Mouse (Mus musculus): ENCODE results near the gene Pgpep1. TPM values are rescaled to one million over a fixed set of nuclear protein-coding genes. Genes with fewer than 3 reads are reported as not detected.

Pgpep1 gene
- polyA plus RNA-seq, 3 experiments from 2014 or later: 3.8 to 6.4 (median 4.8) TPM

DNA sequence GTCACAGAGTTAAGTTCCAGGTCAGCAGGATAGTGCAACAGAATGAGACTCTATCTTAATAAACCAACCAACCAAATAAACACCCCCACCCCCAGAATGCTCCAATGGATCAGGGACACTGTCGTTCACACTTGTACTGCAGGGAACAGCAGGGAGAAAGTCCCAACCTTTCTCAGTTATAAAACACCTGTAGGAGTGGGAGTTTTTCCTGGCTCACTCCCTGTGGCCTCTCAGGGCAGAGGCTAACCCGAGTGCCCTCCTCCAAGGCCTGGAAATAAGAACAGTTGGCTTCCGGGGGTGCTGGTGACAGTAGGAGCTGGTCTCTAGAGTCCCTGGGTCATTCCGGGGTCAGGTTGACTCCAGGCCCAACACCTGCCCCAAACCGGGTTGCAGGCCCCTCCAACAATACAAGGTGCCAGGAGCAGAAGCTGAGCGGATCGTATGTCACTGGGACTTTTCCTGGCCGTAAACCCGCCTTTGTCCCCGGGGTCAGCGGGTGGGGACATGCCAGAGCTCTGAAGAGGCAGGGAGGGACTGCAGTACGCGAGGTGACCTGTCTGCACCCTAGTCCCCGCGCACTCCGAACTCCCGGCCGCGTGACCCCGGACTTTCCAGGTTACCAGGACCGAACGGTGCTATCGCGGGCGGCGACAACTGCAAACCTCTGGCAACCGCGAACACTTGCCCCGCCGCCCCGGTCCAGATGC, 1.1 kb downstream of the Pgpep1 start:
- ATAC-seq: no peak

DNA sequence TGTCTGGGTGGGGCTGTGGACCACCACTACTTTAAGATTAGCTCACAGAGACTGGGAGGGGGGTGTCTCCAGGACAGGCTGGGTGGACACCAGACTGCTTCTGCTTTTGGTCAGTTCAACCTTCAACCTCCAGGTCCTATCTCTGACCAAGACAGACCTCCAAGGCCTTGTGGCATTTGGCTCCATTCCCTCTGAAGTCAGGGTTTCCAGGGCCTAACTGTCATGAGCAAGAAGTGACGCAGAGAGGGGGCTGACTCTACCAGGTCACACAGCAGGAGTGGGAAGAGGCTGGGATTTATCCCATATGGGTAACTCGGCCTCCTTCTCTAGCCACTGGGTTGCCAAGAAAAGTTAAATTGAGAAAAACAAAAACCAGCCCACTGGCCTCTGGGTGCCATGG, 2.4 kb downstream of the Pgpep1 start:
- no peak for ATAC-seq

DNA sequence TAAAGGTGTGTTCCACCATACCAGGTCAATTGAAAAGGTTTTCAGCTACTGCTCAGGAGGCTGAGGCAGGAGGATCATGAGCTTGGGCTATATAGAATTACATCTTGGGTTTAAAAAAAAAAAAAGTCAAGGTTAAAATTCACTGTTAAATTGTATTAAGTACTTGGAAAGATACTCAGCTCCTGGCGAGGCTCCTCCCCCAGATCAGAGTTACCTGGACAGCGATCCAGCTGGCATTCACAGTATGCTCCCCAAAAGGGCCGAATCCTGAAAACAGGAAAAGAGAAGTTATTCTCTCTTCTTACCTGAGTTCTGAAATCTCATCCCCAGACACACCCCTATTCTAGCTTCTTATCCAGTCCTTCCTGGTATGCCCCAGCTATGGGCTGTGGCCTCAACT, 3.0 kb downstream of the Pgpep1 start:
- no peak for ATAC-seq

DNA sequence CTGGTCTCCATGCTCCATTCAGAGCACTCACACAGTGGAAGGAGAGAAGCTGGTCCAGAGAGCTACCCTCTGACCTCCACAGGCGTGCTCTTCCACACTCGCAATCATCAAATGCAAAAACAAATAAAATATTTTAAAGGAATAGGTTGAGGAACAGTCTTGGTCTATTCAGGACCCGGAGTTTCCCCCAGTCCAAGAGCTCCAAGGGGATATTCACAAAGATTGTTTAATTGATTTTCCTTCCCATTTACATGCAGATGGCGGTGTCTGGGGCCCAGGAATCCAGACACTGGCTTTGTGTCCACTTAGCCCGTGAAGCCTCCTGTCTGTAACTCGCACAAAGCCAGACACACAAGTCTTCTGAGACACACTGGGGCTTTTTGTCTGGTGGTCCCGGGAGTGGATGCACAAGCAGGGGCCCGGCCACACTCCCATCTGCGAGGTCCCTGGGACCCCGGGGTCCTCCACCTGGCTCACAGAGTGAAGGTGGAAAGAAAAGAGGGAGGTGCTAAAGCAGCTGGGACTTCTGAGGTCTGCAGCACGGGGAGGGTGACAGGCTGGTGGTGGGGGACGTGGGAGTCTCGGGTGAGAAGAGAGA, 3.9 kb downstream of the Pgpep1 start:
- ATAC-seq: no peak

DNA sequence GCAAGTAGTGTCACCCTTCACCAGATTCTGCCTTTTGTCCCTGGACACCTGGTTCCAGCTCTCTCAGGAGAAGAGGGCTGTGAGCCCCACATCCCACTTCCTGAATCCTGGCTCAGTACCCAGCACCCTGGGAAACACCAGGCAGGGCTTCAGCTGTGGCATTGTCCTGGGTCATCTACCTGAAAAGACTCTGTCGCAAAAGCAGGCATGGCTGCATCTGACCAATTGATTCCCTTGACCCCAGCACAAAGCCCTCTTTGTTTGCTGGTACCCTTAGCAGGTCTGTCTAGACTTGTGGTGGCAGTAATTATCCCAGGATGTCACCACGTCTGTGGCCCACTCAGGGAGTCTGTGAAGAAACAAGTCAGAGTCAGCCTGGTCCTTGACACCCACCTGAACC, 4.7 kb downstream of the Pgpep1 start:
- no peak for ATAC-seq

DNA sequence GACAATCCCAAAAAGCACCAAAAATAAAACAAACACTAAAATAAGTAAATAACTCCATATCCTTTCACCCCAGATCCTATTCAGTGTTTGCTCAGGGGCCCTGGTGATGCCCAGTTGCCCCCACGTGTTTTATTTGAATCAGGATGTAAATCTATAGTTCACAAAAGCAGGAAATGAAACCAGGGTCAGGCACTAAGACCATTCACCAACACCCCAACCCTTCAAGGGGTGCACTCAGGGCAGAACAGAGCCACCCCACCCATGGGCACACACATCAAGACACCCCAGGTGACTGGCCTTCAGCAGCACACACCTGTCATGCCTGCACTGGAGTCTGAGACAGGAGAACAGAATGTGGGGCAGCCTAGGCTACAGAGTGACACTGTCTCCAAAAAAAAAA, 6.1 kb downstream of the Pgpep1 start:
- no peak for ATAC-seq

DNA sequence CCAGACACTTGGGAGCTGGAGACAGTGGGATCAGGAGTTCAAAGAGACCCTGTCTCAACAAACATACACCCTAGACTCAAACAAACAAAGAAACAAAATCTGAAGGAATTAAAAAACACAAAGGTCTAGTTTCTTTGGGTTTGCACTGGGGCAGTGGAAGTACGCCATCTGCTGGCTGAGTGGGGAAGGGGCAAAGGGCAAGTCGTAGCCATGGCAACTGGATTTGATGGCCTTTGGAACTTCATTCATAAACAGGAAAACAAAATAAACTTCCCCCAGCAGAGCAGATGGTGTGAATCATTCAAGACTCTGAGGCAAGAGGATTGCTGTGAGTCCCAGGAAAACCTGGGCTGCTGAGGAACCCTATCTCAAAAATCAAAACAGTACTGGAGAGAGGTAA, 7.0 kb downstream of the Pgpep1 start:
- ATAC-seq: peak; percentile 48

DNA sequence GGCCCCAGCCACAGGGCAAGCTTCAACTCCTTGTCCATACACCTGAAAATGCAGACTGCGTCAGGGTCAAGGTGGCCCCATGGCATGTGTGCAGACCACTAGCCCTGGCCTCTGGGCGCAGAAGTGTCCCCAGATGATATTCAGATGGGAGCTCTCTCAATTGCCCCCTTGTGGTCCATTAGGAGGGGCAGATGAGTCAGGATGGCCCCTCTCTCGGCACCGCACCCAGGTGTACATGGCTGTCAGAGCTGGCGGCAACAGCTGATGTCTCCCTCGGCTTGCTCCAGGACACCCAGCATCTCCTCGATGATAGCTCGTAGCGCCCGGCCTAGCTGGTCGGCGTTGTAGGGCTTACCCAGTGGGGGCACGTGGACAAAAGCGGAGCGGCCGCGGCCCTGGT, 9.8 kb downstream of the Pgpep1 start:
- no peak for ATAC-seq

DNA sequence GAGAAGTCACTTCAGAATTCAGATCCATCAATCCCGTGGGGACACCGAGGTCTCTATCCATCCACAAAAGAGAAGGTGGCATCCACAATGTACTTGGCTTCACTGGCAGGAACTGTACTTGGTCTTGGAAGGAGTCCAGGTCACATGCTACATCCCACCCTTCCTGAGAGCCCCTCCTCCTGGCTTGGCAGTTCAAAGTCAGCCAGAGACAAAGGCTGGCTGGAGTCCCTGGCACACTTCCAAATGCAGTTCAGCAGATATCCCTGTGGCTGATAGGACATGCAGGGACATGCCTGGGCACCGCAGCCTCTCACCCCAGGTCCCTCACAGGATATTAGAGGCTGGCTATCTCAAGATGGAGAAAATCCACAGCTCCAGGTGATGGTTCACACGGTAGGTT, 10.9 kb downstream of the Pgpep1 start:
- ATAC-seq: no peak

DNA sequence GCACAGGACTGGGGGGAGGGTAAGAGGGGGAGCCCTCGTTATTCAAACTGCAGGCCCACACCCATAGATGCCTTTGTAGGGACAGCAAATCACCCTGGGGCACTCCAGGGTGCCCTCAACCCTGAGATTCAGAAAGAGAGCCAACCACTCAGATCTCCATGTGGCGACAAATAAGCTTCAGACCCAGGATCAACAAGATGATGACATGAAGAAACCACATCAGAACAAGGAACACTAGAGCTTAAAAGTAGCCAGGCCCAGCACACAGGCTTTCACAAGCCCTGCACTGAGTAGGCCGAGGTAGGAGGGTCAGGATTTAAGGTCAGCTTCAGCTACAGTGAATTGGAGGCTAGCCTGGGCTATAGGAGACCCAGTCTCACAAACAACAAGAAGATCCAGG, 11.3 kb downstream of the Pgpep1 start:
- no peak for ATAC-seq

DNA sequence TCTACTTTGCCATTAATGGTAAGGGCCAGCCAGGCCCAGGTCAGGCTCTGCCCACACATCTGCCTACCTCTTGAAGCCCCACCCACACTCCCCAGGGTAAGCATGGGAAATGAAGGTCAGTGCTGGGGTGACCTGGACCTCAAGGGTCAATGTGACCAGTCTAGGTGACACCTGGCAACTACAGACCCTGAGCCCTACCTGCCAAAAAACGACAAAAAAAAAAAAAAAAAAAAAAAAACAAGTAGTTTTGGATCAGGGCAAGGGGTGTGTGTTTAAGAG, 12.1 kb downstream of the Pgpep1 start:
- ATAC-seq: no peak

DNA sequence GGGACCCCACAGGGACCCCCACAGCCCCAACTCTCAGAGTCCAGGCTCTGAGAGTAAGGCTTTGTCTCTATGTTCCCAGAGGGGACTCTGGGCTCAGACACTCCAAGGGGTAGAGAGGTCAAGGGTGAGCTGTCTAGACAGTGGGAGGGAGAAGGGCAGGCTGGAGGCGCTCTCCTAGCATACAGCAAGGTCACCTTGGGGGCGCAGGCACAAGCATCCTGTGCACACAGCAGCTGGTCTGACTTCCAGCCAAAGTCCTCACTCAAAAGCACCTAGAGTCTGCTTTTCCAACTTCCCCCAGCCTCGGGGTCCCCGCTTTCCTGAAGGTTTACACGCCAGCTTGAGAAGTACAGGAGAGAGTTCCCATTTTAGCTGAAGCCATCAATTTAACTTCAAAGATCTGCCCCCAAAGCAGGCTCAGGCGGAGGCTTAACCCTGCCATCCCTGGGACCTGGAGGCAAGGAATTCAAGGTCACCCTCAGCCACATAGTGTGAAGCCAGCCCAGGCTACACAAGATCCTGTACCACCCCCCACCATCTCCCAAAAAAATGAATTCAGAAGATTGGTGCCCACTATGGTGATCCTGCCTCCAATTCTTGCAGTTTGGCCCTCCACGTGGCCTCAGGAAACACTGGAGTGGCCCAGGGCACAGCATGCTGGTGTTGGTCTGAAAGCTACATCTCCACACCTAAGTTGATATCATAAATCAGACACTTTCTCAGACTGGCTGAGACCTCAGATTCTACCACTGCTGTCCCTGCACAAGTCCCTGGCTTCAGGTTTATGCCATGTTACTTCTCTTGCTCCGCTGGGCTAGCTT, 12.6 kb downstream of the Pgpep1 start:
- ATAC-seq: no peak

DNA sequence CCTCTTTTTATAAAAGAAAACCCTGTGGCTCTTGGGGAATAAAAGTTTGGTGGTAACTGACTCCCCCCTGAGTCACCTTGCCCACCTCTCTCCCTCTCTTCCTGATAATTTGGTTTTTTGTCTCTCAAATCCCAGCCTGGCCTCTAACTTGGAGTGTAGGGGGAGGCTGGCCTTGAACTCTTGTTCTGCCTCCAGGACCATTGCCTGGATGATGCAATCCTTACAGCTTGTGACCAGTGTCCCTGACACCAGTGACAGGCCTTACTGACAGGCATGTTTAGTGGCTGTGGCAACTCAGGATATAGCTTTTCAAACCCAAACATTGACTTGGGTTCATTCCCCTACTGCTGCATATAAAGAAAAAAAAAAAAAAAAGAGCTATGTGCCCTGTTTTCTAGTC, 13.4 kb downstream of the Pgpep1 start:
- ATAC-seq: no peak

DNA sequence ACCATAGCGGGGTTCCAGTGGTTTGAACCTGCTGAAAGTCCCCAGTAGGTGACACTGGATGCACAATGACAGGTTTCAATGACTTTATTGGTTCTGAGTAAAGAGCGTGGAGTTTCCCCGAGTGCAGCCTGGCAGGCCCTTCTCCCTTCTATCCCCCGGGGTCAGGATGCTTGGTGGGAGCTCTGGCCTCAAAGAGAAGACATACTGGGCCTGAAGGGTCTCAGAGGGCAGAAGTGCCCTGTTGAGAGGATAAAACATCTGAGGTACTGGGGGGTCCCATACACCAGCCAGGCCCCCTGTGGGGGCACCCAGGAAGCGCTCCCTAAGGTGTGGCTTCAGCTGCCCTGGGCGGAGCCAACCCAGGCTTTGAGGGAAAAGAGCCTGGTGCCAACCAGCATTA, 13.8 kb downstream of the Pgpep1 start:
- no peak for ATAC-seq

DNA sequence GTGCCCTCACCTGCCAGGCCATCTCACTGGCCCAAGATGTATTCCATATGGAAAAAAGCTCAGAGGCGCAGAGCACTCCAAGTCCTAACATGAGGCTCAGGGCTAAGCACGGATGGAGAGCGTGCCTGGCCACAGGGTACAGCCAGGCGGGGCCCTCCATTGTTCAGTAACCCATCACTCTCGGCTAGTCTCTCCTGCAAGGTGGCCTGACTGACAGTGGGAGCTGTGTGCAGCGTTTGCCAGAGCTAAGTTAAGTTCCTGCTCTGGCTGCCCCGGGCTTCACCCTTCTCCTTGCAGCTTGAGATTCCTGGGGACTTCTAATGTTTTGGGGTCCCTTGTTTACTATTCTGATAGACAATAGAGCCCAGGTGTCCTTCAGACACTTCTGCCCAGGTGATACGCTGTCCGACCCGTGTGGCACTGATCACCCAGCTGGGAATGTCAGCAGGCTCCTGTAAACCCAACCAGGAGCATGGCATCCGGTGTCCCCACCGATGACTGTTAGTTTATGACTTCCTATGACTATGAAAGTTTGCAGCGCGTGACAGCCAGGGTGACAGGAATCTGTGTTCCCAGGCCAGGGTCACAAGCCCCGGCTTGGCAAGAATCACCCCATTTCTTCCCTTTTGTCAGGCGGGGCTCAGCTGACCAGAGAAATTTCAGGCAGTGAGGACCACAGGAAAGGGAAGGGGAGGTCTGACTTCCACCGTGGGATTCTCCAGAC, 14.5 kb downstream of the Pgpep1 start:
- ATAC-seq: no peak

DNA sequence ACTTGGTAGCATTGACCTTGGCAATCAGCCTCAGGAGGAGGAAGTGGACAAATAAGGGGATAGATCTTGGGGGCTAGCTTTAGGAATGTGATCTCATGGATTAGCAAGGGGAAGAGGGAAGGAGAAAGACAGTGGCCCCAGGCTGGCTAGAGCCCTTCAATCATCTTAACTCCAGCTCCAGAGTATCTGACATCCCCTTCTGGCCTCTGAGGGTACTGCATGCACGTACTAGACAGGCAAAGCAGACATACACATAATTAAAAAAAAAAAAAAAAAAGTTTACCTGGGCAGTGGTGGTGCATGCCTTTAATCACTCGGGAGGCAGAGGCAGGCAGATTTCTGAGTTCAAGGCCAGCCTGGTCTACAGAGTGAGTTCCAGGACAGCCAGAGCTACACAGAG, 16.1 kb downstream of the Pgpep1 start:
- ATAC-seq: no peak

DNA sequence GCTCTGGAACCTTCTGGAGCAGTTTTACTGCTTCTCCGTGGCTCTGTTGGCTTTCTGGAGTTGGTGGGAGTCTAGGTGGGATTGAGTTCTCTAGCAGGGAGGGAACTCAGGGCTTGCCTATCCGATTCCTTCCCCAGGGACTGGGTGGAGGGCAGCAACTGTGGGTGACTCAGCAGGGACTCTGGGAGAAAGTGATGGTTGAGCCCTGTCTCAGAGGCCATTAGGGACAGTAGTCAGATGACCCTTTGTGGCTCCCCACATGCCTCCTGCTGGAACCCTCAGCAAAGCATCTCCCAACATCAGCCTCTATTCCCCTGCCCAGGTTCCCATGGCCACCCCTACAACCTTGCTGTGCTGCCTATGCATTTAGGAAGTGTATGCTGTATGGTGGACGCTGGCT, 17.2 kb downstream of the Pgpep1 start:
- ATAC-seq: no peak

DNA sequence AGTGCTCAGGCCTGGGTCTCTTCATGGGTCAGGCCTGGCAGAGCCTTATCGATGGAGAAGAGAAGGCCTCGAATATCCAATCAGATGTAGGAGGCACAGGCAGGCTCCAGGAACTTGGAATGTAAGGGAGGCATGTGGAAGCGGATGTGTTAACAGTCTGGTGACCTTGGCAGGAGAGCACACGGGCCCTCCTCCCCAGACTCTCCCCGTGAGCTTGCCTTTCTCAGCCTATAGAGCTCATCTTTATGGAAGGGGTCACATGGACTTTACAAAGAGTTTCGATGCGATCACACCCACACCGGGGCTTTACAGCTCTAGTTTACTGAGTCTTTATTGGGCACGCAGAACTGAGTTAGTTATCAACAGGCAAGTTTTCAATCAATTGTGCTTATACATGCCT, 21.4 kb downstream of the Pgpep1 start:
- ATAC-seq: no peak

DNA sequence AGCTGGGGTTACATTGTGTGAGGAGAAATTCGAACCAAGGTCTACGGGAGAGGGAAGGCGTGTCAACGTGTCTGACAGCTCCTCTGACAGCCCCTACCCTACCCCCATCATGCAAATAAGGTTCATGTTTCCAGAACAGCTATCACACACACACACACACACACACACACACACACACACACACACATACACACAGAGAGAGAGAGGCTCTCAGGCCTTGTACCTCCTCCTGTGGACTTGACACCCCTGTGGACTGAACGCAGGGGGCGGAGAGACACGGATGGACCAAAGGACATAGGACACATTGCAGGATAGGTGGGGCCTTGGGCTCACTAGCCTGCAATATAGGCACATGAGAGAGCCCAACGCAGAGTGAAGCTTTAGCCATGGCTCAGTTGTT, 23.4 kb downstream of the Pgpep1 start:
- no peak for ATAC-seq

DNA sequence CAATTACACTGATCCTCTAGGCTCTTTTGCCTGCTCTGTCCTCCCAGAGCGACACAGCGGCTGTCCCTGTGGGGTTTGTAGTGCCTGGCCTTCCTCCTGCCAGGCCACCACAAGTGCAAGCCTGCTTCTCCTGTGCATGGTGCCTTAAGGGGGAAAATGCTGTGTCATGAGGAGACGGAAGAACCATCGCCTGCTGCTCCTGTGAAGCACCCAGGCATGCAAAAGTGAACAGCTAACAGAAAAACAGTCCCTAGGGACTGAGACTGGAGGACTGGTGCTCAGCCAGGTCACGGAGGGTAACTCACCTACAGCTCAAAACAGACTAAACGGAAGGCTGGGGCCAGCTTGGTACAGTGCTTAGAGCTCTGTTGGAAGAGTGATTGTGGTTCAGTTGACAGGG, 24.7 kb downstream of the Pgpep1 start:
- no peak for ATAC-seq

DNA sequence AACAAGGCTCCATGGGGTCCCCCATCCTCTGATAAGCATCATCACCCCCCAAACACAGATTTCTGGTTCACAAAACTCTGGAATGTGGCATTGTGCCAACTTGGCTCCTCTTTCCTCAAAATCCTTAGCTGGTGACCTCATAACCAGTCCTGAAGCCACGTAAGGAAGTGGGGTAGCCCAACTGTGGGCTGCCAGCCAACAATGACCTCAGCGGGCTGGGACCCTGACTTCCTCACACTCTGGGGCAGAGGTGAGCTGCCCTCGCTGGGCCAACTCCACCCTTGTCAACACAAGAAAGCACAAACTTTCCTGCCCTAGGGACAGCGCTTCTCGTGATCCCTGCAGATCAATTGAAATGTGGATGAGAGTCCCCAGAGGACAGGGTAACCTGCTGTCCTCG, 26.1 kb downstream of the Pgpep1 start:
- no peak for ATAC-seq

DNA sequence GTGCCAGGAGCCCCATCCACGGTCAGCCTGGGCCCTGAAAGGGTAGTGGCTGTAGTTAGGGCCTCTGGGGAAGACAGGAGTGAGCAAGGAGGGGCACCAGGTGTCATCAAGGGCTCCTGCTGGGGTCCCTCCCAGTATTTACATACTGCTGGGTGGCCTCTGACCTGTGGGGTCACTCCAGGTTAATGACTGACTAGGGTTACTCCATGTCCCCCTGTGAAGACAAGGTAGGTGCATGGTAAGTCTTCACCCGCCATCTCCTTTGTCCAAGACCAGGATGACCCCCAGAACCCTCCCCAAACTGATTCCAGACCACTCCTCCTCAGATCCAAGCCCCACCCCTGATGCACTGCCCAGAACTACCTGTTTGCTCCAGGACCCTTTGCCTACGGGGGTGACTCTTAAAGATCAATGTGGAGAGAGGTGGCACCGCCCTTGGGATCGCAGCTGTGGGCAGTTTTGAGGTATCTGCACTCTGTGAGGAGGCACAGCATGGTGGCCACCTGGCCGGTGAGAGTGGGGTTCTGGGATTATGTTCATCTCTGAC, 27.8 kb downstream of the Pgpep1 start, which contains the start of gene Gdf15:
Gdf15 (minus strand) TSS at position 111 of the 547 bp plus-strand sequence.
- ATAC-seq: no peak

DNA sequence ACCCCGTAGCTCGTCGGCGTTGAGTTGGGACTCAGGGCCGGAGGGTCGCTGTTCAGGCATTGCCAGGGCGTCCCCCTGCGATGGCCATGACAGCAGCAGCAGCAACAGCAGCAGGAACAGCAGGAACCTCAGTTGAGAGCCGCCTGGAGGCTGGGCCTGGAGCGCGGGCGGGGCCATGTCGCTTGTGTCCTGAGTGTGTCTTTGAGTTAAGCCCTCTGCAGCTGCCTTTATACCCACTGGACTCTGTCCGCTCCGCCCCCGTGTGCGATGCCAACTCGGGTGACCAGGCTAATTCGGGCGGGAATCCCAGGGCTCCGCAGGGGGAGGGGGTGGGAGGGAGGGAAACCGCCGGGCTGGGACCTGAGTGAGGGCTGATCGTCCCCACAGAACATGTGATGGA, 28.8 kb downstream of the Pgpep1 start:
- ATAC-seq: no peak

Data from inflammation-experienced regulatory T-cells, adult 6 months (primary cell).